Mouse (Mus musculus) embryonic fibroblast, embryonic 13.5 days (primary cell): ENCODE results near the gene Dpf3. TPM values are rescaled to one million over a fixed set of nuclear protein-coding genes. Genes with fewer than 3 reads are reported as not detected.

Experiments
- H3K27ac ChIP-seq: 2 replicates; pipeline ENCODE4 v1.5.1; 2012; ENCODE audit warnings: low read length, control low read depth, inconsistent platforms; ENCODE audit not compliant: insufficient read depth
- H3K4me1 ChIP-seq: 2 replicates; pipeline ENCODE4 v1.6.1; 2011; ENCODE audit warnings: low read length; ENCODE audit not compliant: control insufficient read depth, insufficient read depth
- H3K4me3 ChIP-seq: 2 replicates; pipeline ENCODE4 v1.5.1; 2011; ENCODE audit warnings: mild to moderate bottlenecking, control low read depth, low read length; ENCODE audit not compliant: insufficient read depth
- CTCF ChIP-seq: IDR thresholded peaks from 2 replicates; pipeline ENCODE4 v1.5.1; 2011; ENCODE audit warnings: mild to moderate bottlenecking, control low read depth, low read length, moderate library complexity, borderline replicate concordance; ENCODE audit not compliant: insufficient read depth
- POLR2A ChIP-seq: IDR thresholded peaks from 2 replicates; pipeline ENCODE4 v1.6.1; 2011; ENCODE audit warnings: low read depth, mild to moderate bottlenecking, control low read depth, low read length, moderate library complexity
- polyA plus RNA-seq: library from polyadenylated mRNA; stranded (reverse); fragments of >200 nt; gene quantifications from 2 replicates; pipeline ENCODE4 v1.2.4, GENCODE M21; 2011; ENCODE audit warnings: low read depth; ENCODE audit not compliant: missing spikeins, insufficient read length

Gene Dpf3
- polyA plus RNA-seq, 1 experiment: not detected

GRCm38 (mm10) chr12:83424086-83424719 lies 63.3 kb downstream of the Dpf3 start:
- TF ChIP-seq POLR2A (no peak), CTCF (no peak)

GRCm38 (mm10) chr12:83420346-83420745 lies 67.2 kb downstream of the Dpf3 start:
- Histone ChIP-seq H3K4me1 (no peaks in the 10 kb centered on the region), H3K4me3 (no peak overlapping the region), H3K27ac (no peak overlapping the region)
- TF ChIP-seq CTCF (no peak), POLR2A (no peak)

More at GRCm38 (mm10) chr12:83424086-83424719, 63.3 kb downstream of the Dpf3 start:
- Histone ChIP-seq H3K27ac (no peak overlapping the region), H3K4me3 (no peak overlapping the region), H3K4me1 (no peaks in the 10 kb centered on the region)

- no peak overlapping the region for H3K27ac ChIP-seq
- no peak overlapping the region for H3K4me3 ChIP-seq
- no peak for TF ChIP-seq POLR2A
- no peak for TF ChIP-seq CTCF
- H3K4me1 ChIP-seq: no peaks in the 10 kb centered on the region
Observed at GRCm38 (mm10) chr12:83415207-83415606, 72.3 kb downstream of the Dpf3 start.

GRCm38 (mm10) chr12:83413684-83414083 lies 73.8 kb downstream of the Dpf3 start:
- H3K4me1 ChIP-seq: no peaks in the 10 kb centered on the region
- H3K27ac ChIP-seq: no peak overlapping the region
- TF ChIP-seq CTCF (no peak), POLR2A (no peak)
- H3K4me3 ChIP-seq: no peak overlapping the region

- Histone ChIP-seq H3K4me1 (no peaks in the 10 kb centered on the region), H3K4me3 (no peak overlapping the region), H3K27ac (no peak overlapping the region)
- TF ChIP-seq POLR2A (no peak), CTCF (no peak)
Observed at GRCm38 (mm10) chr12:83411721-83412521, 75.6 kb downstream of the Dpf3 start.

GRCm38 (mm10) chr12:83411032-83411431 lies 76.5 kb downstream of the Dpf3 start:
- TF ChIP-seq CTCF: no peak
- Histone ChIP-seq H3K4me3 (no peak overlapping the region), H3K4me1 (no peaks in the 10 kb centered on the region), H3K27ac (no peak overlapping the region)

GRCm38 (mm10) chr12:83405374-83406125 lies 82.0 kb downstream of the Dpf3 start:
- Histone ChIP-seq H3K4me1 (no peaks in the 10 kb centered on the region), H3K4me3 (no peak overlapping the region), H3K27ac (no peak overlapping the region)
- TF ChIP-seq CTCF (no peak), POLR2A (no peak)

- TF ChIP-seq CTCF (no peak), POLR2A (no peak)
- Histone ChIP-seq H3K4me1 (no peaks in the 10 kb centered on the region), H3K27ac (no peak overlapping the region), H3K4me3 (no peak overlapping the region)
Observed at GRCm38 (mm10) chr12:83402270-83402669, 85.2 kb downstream of the Dpf3 start.

GRCm38 (mm10) chr12:83392011-83392410 lies 95.5 kb downstream of the Dpf3 start:
- Histone ChIP-seq H3K27ac (no peak overlapping the region), H3K4me3 (no peak overlapping the region), H3K4me1 (no peaks in the 10 kb centered on the region)
- TF ChIP-seq CTCF (no peak), POLR2A (no peak)

- no peak overlapping the region for H3K4me3 ChIP-seq
- H3K27ac ChIP-seq: no peak overlapping the region
- no peak for TF ChIP-seq CTCF
- no peak for TF ChIP-seq POLR2A
- H3K4me1 ChIP-seq: no peaks in the 10 kb centered on the region
Observed at GRCm38 (mm10) chr12:83387554-83387953, 100.0 kb downstream of the Dpf3 start.
